Mouse (Mus musculus) spleen, postnatal 10 days (tissue): Measurements from ENCODE around the gene Catsper3.

ENCODE experiments used
- DNase-seq, 2 experiments: peaks; one replicate each; pipeline ENCODE4 v3.0.0; 2021 to 2022; ENCODE audit warnings: low spot score in 2 of 2

Gene Catsper3

DNA sequence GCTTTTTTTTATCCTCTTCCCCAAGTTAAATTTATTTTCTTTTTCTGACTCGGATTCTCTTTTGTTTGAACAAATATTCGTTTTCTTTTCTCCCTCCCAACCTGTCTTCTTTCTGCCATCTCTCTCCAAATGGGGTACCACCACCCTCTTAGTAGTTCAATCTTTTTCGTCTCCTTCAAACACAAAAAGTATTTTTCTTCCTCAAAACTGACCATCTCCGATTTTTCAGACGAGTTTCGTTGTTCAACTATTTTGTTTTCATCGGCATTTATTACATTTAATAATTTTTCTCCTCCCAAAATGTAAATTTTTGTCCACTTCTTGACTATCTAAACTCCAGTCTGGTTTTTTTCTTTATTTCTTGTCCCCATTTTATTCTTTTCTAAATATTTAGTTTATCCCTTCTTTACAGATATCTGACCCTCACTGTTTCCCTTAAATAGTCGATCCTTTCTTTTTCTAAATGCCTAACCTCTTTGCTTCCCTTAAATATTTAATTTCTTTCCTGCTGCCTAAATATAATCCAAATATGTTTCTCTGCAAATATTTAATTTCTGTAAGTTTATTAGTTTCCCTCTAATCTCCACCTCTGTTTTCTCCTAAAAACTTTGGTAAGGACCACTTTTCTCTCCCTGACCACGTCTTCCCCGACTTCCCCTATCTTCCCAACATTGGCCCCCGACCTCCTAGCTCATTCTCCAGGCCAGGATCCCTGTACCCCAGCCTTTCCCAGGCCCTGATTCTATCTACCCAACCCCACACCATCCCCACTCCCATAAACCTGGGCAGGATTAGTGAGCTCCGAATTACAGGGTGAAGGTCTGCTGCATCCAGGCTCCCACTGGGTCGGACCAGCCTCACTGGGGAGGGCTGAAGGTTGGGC is 42.7 kb downstream of the Catsper3 start:
- no peak for DNase-seq

GRCm38 (mm10) chr13:55827679-55828140 is 43.3 kb downstream of the Catsper3 start:
- no peak for DNase-seq

GRCm38 (mm10) chr13:55828141-55829017 is 44.0 kb downstream of the Catsper3 start:
- DNase-seq = no peak

- DNase-seq = no peak
These were observed 44.8 kb downstream of the Catsper3 start for GRCm38 (mm10) chr13:55829018-55829655.

GRCm38 (mm10) chr13:55830081-55830832 is 45.9 kb downstream of the Catsper3 start:
- no peak for DNase-seq

DNA sequence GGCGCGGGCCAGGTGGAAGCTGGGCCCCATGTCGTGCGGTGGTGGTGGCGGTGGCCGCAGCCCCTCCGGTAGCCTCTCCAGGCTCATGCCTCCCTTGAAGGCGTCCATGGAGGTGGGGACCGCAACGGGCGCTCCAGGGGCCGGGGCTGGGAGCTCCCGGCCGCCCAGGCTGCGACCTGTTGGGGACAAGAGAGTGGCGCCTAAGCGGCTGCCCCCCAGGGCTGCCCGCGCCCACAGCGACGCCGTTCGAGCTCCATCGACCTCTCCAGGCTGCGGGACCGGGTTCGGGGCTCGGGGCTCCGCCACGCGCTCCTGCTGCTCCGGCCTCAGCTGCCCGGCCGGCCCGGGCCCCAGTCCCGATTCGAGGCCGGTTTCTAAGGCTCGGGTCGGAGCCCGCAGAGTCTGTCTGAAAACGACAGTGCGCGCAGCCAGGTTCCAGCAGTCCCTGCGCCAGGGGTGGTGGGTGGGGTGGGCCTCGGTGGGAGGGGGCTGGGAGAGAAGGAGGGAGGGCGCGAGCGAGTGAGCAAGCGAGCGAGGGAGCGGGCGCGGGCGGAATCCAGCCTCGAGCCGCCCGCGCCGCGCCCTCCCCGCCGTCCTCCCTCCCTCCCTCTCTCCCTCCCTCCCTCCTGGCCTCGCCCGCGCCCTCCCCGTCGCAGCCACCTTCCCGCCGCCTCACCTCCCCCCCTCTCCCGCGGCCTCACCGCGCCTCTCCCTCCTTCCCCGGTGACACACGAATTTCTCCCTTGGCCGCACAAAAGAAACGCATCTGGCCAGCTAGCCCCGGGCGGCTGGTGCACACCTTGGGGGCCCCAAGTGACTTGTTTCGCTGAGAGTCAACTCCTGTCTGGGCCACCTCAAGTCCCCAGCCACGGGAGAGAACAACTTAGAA is 46.7 kb downstream of the Catsper3 start:
- no peak for DNase-seq

GRCm38 (mm10) chr13:55831722-55832160 is 47.4 kb downstream of the Catsper3 start:
- no peak for DNase-seq

DNA sequence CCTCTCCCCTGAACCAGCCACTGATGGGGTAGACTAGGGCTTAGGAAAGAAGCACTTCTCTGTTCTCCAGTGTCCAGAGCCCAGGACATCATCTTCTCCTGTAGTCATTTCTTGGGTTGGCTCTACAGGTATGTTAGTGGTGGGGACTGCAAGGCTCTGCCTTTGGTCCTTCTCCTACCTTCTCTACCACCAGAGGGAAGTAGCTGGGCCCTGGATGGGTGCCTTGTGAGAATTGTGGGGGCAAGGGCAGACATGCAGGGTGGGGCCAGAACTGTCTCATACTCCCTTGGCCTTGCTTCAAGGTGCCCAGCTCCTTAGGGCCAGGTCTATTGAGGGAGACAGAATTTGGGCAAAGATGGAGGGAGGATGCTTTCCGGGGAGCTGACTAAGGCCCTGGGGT is 48.2 kb downstream of the Catsper3 start:
- no peak for DNase-seq

GRCm38 (mm10) chr13:55833921-55834320 is 49.6 kb downstream of the Catsper3 start:
- DNase-seq = no peak

DNA sequence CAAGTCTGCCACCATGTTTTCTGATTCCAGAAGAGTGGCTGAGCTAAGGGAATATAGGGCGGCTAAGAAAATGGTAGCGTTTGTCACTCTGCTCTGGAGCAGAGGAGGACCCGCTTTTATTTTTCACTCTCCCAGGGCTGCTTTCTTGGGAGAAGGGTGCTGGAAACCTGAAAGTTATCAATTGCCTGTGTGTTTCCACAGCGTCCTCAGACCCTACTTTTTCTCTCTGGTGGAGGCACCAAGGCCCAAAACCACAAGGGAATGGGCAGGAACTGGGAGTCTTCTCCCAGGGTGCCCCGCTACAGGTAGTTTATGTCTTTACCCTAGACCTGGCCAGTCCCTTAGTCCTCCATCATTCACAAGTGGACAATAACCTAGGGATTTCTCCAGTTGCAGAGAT is 50.3 kb downstream of the Catsper3 start:
- DNase-seq = no peak

- no peak for DNase-seq
These were observed 51.3 kb downstream of the Catsper3 start for GRCm38 (mm10) chr13:55835548-55836097.

DNA sequence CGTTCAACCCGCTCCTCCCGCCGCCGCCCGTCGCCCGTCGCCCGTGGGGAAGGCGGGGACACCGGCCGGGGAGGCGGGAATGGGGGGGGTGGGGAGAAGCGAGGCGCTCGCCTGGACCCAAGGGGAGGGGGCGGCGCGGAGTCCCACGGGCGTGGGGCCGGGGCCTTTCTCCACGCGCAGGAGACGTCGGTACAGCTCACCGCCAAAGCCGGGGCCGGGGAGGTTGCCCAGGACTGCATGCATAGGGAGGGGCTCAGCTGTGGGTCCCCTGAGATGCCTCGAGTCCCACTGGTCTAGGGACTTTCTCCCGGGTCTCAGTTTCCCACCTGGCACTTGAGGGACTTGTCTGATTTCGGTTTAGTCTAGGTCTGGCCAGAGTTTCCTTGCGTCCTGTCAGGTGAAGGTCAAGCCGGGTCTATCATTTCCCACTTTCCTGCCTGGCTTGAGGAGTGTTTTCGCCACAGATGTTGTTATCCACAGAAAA is 51.8 kb downstream of the Catsper3 start, which contains the start of gene Pitx1:
Gene Pitx1 (minus strand): TSS at position 51 of the 484 bp plus-strand sequence.
- DNase-seq = no peak

- DNase-seq = no peak
These were observed 52.7 kb downstream of the Catsper3 start for GRCm38 (mm10) chr13:55836786-55837780.

DNA sequence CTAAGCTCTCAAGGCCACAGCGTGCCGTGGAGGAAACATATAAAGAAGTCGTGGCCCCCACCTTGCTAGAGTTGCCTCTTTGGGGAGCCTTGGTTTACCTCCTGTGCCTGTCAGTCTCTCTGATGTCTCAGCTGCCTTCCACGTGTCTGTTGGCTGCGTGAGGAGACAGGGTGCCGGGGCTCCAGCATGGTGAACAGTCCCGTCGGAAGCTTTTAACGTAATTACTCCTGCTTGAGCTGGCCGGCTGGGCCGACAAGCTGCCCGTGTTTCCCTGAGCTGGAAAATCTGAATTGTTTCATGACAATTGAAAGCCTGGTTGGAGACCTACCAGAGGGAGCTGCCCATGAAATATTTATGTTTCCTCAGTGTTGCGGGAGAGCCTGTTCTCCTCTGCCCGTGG is 55.9 kb downstream of the Catsper3 start:
- no peak for DNase-seq

DNA sequence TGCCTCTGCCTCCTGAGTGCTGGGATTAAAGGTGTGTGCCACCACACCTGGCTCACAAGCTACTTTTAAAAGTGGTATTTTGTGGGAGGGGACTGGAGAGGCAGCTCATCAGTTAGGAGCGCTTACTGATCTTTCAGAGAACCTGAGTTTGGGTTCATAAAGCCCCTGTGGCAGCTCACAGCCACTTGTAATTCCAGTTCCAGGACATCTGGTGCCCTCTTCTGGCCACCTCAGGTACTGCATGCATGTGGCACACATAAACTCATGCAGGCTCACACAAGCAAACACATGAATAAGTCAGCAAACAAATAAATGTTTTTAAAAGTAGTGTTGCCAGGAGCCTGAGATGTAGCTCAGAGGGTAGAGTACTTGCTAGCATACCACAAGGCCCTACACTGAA is 59.3 kb downstream of the Catsper3 start:
- DNase-seq = peak in 1 of 2 experiments; percentile 37

GRCm38 (mm10) chr13:55847805-55848204 is 63.4 kb downstream of the Catsper3 start:
- no peak for DNase-seq

DNA sequence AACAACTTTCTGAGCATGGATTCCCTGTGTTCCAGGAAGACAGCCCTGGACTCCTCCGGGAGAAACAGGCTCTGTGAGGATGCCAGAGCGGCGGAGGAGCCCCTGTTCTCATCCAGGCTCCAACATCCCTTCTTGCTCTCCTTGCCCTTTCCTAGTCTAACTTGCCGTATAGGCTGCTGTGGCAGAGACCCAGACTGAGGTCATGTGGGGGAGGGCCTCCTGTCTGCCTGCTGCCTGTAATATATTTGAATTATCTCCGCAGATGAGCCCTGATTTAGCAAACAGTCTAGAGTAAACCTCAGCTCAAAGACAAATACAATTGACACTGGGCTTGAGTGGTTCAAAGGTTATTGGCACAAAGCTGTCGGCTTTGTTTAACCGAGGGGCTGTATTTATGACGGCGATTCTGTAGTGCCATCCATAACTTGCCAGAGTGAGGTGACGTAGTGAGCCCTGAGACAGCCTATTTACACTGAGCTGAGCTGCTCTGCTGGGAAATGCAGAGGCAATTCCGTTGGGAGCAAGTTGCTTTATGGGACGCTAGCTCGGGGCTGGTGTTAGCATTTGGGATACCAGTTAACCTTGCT is 64.3 kb downstream of the Catsper3 start:
- DNase-seq = no peak

- no peak for DNase-seq
These were observed 66.4 kb downstream of the Catsper3 start for GRCm38 (mm10) chr13:55850726-55851125.
